Mouse (Mus musculus) C2C12 (cell line): ENCODE data around the gene Dao.

Experiments used
- CTCF ChIP-seq: IDR thresholded peaks from one replicate; pipeline ENCODE4 v1.5.1; 2011; ENCODE audit not compliant: control insufficient read depth, insufficient read depth, insufficient read length
- FOSL1 ChIP-seq: IDR thresholded peaks from one replicate; pipeline ENCODE4 v1.8.0; 2011; ENCODE audit warnings: mild to moderate bottlenecking, low read length; ENCODE audit not compliant: poor library complexity, insufficient read depth, severe bottlenecking
- MYOG ChIP-seq: IDR thresholded peaks from one replicate; pipeline ENCODE4 v1.6.1; 2011; ENCODE audit not compliant: control insufficient read depth, insufficient read length; ENCODE audit errors: extremely low read depth

DNA sequence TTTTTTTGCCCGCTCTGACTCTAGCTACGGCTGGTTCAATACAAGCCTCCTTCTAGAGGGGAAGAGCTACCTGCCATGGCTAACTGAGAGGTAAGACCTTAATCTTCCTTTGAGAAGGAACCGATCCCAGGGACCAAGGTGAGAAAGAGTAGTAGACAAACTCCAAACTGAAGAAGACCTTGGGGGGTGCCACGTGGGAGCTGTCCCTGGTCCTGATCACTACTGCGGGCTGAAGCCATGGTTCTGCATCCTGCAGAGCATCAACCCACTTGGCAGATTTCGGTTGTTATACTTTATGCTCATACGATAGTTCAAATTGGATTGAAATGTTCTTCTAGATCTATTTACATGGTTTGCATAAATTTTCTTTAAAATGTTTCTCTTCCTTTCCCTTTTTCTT is 11.6 kb downstream of the Dao start:
- TF ChIP-seq MYOG (no peak), CTCF (no peak), FOSL1 (no peak)
